Mouse (Mus musculus): ENCODE results near the gene Stpg3. TPM values are rescaled to one million over a fixed set of nuclear protein-coding genes. Genes with fewer than 3 reads are reported as not detected.

The Stpg3 gene
- total RNA-seq, 1 experiment, result 0.45 TPM

DNA sequence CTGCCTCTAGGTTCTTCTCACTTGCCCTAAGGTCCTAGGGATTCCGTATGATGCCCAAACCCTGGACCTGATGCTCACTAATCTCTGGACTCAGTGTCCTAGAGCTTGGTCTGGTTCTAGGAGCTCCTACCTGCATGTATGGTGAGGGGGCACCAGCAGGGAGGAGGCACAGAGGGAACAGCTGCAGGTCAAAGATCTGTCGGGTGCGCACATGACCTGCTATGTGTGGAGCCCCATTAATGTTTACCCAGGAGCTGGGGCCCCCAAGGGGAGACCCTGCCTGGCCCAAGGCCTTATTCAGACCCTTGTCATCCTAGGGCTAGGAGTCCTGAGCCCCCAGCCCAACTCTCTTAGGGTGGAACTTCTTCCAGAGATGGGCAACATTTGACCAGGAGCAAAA, 19.6 kb upstream of the Stpg3 start, which contains the start of gene Slc34a3:
Slc34a3 (minus strand) TSS at position 315 of the 400 bp plus-strand sequence.
- DNase-seq (ENCODE audit: low read depth, low spot score), result no peak
- Histone ChIP-seq H3K9me3 (ENCODE audit: control insufficient read depth, insufficient read depth, low read depth, low read length) (no peaks in the 10 kb centered on the region), H3K27ac (ENCODE audit: insufficient read depth, low read depth, low read length, poor library complexity, severe bottlenecking) (no peak within 1 kb of the TSS), H3K4me1 (ENCODE audit: control insufficient read depth in 2 of 2, insufficient read depth in 2 of 2, low read length in 2 of 2, poor library complexity in 1 of 2) (peaks cover 6 to 38% of the 10 kb centered on the region in 2 experiments), H3K36me3 (ENCODE audit: control insufficient read depth, insufficient read depth, low read length, poor library complexity, severe bottlenecking) (no peaks in the 10 kb centered on the region), H3K9ac (ENCODE audit: insufficient read depth, low read depth, low read length, poor library complexity, severe bottlenecking) (no peak within 1 kb of the TSS), H3K4me3 (ENCODE audit: insufficient read depth in 1 of 2, low read depth in 1 of 2, low read length in 2 of 2, poor library complexity in 1 of 2, severe bottlenecking in 1 of 2) (no peak within 1 kb of the TSS)
- in situ Hi-C loops (cut with MboI; ENCODE audit: low sequenced_read_pairs in 2 of 2, unreplicated experiment in 2 of 2), result no loop called here
- TF ChIP-seq CHD2 (IDR thresholded peaks at IDR 0.05; ENCODE audit: low read depth, low read length) (no peak), MAFK (IDR thresholded peaks at IDR 0.05; ENCODE audit: insufficient read depth, low read depth, low read length) (no peak), ZC3H11A (IDR thresholded peaks at IDR 0.05; ENCODE audit: borderline replicate concordance, low read depth, low read length) (no peak), HCFC1 (IDR thresholded peaks at IDR 0.05; ENCODE audit: borderline replicate concordance, insufficient read depth, low read length) (no peak)

DNA sequence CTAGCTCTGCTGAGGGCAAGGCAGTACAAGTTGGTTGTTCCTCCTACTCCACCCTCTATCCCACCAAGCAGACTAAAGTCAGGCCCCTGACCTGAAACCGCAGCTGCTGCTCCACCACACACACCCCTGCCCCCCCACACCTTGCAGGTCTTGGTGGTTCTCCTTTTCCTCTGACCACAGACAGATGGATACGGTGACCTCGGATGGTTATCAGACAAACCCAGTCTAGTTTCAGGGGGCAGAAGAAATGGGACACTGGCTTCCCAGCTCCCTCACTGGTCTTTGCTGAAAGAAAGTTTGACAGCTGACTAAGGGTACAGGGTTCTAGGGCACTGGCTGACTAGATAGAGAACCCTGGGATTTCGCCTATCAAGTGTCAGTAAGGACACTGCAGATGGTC, 19.0 kb upstream of the Stpg3 start:
- in situ Hi-C loops (cut with MboI; ENCODE audit: low sequenced_read_pairs in 2 of 2, unreplicated experiment in 2 of 2), result no loop called here
- H3K36me3 ChIP-seq (ENCODE audit: control insufficient read depth, insufficient read depth, low read length, poor library complexity, severe bottlenecking), result no peaks in the 10 kb centered on the region
- no peaks in the 10 kb centered on the region for H3K9me3 ChIP-seq (ENCODE audit: control insufficient read depth, insufficient read depth, low read depth, low read length)
- no peak for DNase-seq (ENCODE audit: low read depth, low spot score)
- no peak overlapping the region for H3K27ac ChIP-seq (ENCODE audit: insufficient read depth, low read depth, low read length, poor library complexity, severe bottlenecking)
- TF ChIP-seq HCFC1 (IDR thresholded peaks at IDR 0.05; ENCODE audit: borderline replicate concordance, insufficient read depth, low read length), result no peak
- TF ChIP-seq CHD2 (IDR thresholded peaks at IDR 0.05; ENCODE audit: low read depth, low read length), result no peak
- no peak for TF ChIP-seq ZC3H11A (IDR thresholded peaks at IDR 0.05; ENCODE audit: borderline replicate concordance, low read depth, low read length)
- no peak for TF ChIP-seq ZNF384 (IDR thresholded peaks at IDR 0.05; ENCODE audit: low read depth, low read length)
- no peak for TF ChIP-seq MAFK (IDR thresholded peaks at IDR 0.05; ENCODE audit: insufficient read depth, low read depth, low read length)
- no peak overlapping the region for H3K4me3 ChIP-seq (ENCODE audit: insufficient read depth in 1 of 2, low read depth in 1 of 2, low read length in 2 of 2, poor library complexity in 1 of 2, severe bottlenecking in 1 of 2)
- H3K9ac ChIP-seq (ENCODE audit: insufficient read depth, low read depth, low read length, poor library complexity, severe bottlenecking), result no peak overlapping the region
- peaks cover 6 to 41% of the 10 kb centered on the region in 2 experiments for H3K4me1 ChIP-seq (ENCODE audit: control insufficient read depth in 2 of 2, insufficient read depth in 2 of 2, low read length in 2 of 2, poor library complexity in 1 of 2)

DNA sequence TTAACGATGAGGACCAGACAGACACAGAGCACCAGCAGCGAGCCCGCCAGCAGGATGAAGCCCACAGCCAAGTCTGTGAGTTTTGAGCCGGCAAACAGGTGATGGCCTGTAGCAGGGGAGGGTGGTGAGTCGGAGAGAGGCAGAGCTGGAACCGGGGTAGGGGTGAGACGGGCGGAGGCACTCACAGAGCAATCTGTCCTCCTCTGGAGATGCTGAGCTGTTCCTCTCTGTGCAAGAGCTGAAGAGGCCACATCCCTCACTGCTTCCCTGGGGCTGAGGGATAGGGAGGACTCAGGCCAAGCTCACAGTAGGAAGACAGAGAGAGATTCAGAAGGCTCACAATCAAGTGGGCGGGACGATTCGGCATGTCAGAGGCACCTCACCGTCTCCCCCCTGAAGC, 16.6 kb upstream of the Stpg3 start:
- TF ChIP-seq CHD2 (IDR thresholded peaks at IDR 0.05; ENCODE audit: low read depth, low read length) (no peak), ZC3H11A (IDR thresholded peaks at IDR 0.05; ENCODE audit: borderline replicate concordance, low read depth, low read length) (no peak), ZNF384 (IDR thresholded peaks at IDR 0.05; ENCODE audit: low read depth, low read length) (no peak)
- peaks cover 6 to 31% of the 10 kb centered on the region in 2 experiments; a peak in 3 of 4 replicates for H3K4me1 ChIP-seq (ENCODE audit: control insufficient read depth in 2 of 2, insufficient read depth in 2 of 2, low read length in 2 of 2, poor library complexity in 1 of 2)
- in situ Hi-C loops (cut with MboI; ENCODE audit: low sequenced_read_pairs in 2 of 2, unreplicated experiment in 2 of 2), result no loop called here
- H3K4me3 ChIP-seq (ENCODE audit: insufficient read depth in 1 of 2, low read depth in 1 of 2, low read length in 2 of 2, poor library complexity in 1 of 2, severe bottlenecking in 1 of 2), result peak overlapping the region; percentile 2 to 16; a peak in 2 of 4 replicates
- H3K9me3 ChIP-seq (ENCODE audit: control insufficient read depth, insufficient read depth, low read depth, low read length), result no peaks in the 10 kb centered on the region
- no peak overlapping the region for H3K27ac ChIP-seq (ENCODE audit: insufficient read depth, low read depth, low read length, poor library complexity, severe bottlenecking)
- peak overlapping the region; percentile 42; the same call in 1 of the 2 replicates for H3K9ac ChIP-seq (ENCODE audit: insufficient read depth, low read depth, low read length, poor library complexity, severe bottlenecking)
- H3K36me3 ChIP-seq (ENCODE audit: control insufficient read depth, insufficient read depth, low read length, poor library complexity, severe bottlenecking), result no peaks in the 10 kb centered on the region
- DNase-seq (ENCODE audit: low read depth, low spot score), result no peak

DNA sequence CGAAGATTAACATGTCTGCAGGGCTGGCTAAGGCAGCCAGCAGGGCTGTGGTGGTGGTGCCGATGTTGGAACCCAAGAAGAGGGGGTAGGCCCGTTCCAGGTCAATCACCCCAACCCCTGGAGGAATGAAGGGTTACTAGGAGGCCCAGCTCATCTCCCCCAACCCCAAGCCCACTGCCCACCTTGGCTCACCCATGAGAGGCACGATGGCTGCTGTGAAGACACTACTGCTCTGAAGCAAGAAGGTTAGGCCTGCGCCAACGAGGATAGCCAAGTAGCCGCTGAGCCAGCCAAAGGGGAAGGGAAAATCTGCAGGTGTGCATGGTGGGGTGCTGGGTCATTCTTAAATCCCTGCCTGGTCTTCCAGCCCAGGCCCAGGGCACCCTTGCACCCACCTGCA, 16.1 kb upstream of the Stpg3 start:
- TF ChIP-seq ZC3H11A (IDR thresholded peaks at IDR 0.05; ENCODE audit: borderline replicate concordance, low read depth, low read length) (no peak), MAFK (IDR thresholded peaks at IDR 0.05; ENCODE audit: insufficient read depth, low read depth, low read length) (no peak), CHD2 (IDR thresholded peaks at IDR 0.05; ENCODE audit: low read depth, low read length) (no peak), ZNF384 (IDR thresholded peaks at IDR 0.05; ENCODE audit: low read depth, low read length) (no peak), HCFC1 (IDR thresholded peaks at IDR 0.05; ENCODE audit: borderline replicate concordance, insufficient read depth, low read length) (no peak)
- Histone ChIP-seq H3K9ac (ENCODE audit: insufficient read depth, low read depth, low read length, poor library complexity, severe bottlenecking) (peak overlapping the region; percentile 42; the same call in 1 of the 2 replicates), H3K4me1 (ENCODE audit: control insufficient read depth in 2 of 2, insufficient read depth in 2 of 2, low read length in 2 of 2, poor library complexity in 1 of 2) (peaks cover 9 to 28% of the 10 kb centered on the region in 2 experiments; a peak in 3 of 4 replicates), H3K4me3 (ENCODE audit: insufficient read depth in 1 of 2, low read depth in 1 of 2, low read length in 2 of 2, poor library complexity in 1 of 2, severe bottlenecking in 1 of 2) (peak overlapping the region; percentile 2 to 16; a peak in 2 of 4 replicates), H3K9me3 (ENCODE audit: control insufficient read depth, insufficient read depth, low read depth, low read length) (no peaks in the 10 kb centered on the region), H3K27ac (ENCODE audit: insufficient read depth, low read depth, low read length, poor library complexity, severe bottlenecking) (no peak overlapping the region), H3K36me3 (ENCODE audit: control insufficient read depth, insufficient read depth, low read length, poor library complexity, severe bottlenecking) (no peaks in the 10 kb centered on the region)
- no peak for DNase-seq (ENCODE audit: low read depth, low spot score)
- in situ Hi-C loops (cut with MboI; ENCODE audit: low sequenced_read_pairs in 2 of 2, unreplicated experiment in 2 of 2), result no loop called here

DNA sequence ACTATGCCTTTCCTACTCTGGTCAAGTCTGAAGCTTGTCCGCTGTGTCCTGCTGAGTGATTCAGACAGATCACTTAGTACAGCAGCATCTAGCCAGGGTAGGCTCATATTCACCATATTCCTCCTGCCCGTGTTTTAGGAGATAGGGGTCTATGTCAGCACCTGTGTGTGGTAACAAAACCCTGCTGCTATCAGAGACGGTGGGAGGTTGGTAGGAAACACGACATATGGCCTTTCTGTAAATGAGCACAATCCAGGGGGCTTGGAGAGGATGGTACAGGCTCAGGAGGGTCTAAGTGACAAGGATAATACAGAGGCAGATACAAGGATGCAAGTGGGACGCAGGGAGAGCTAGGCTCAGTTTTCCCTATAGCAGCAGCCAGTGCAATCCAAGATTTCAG, 15.1 kb upstream of the Stpg3 start:
- peaks cover 9 to 26% of the 10 kb centered on the region in 2 experiments; a peak in 3 of 4 replicates for H3K4me1 ChIP-seq (ENCODE audit: control insufficient read depth in 2 of 2, insufficient read depth in 2 of 2, low read length in 2 of 2, poor library complexity in 1 of 2)
- DNase-seq (ENCODE audit: low read depth, low spot score), result no peak
- in situ Hi-C loops (cut with MboI; ENCODE audit: low sequenced_read_pairs in 2 of 2, unreplicated experiment in 2 of 2), result no loop called here
- H3K9ac ChIP-seq (ENCODE audit: insufficient read depth, low read depth, low read length, poor library complexity, severe bottlenecking), result no peak overlapping the region
- no peak for TF ChIP-seq CHD2 (IDR thresholded peaks at IDR 0.05; ENCODE audit: low read depth, low read length)
- TF ChIP-seq HCFC1 (IDR thresholded peaks at IDR 0.05; ENCODE audit: borderline replicate concordance, insufficient read depth, low read length), result no peak
- no peak for TF ChIP-seq ZC3H11A (IDR thresholded peaks at IDR 0.05; ENCODE audit: borderline replicate concordance, low read depth, low read length)
- no peak for TF ChIP-seq MAFK (IDR thresholded peaks at IDR 0.05; ENCODE audit: insufficient read depth, low read depth, low read length)
- no peak for TF ChIP-seq ZNF384 (IDR thresholded peaks at IDR 0.05; ENCODE audit: low read depth, low read length)
- no peaks in the 10 kb centered on the region for H3K9me3 ChIP-seq (ENCODE audit: control insufficient read depth, insufficient read depth, low read depth, low read length)
- H3K4me3 ChIP-seq (ENCODE audit: insufficient read depth in 1 of 2, low read depth in 1 of 2, low read length in 2 of 2, poor library complexity in 1 of 2, severe bottlenecking in 1 of 2), result no peak overlapping the region
- H3K27ac ChIP-seq (ENCODE audit: insufficient read depth, low read depth, low read length, poor library complexity, severe bottlenecking), result no peak overlapping the region
- no peaks in the 10 kb centered on the region for H3K36me3 ChIP-seq (ENCODE audit: control insufficient read depth, insufficient read depth, low read length, poor library complexity, severe bottlenecking)

Data from ES-E14 (cell line).